Mouse (Mus musculus) cortical plate, adult 2 months (tissue): Measurements from ENCODE around the gene Cdpf1.

Source experiments
- CTCF ChIP-seq: fragments of 200-500 bp; IDR thresholded peaks from 2 replicates; pipeline ENCODE4 v1.5.1; 2011; ENCODE audit warnings: mild to moderate bottlenecking, control low read depth, low read length; ENCODE audit not compliant: insufficient read depth; ENCODE audit errors: extremely low read depth
- POLR2A ChIP-seq: fragments of 200-500 bp; IDR thresholded peaks from 2 replicates; pipeline ENCODE4 v1.6.1; 2011; ENCODE audit warnings: mild to moderate bottlenecking, low read length, control low read depth; ENCODE audit not compliant: insufficient read depth; ENCODE audit errors: extremely low read depth

DNA sequence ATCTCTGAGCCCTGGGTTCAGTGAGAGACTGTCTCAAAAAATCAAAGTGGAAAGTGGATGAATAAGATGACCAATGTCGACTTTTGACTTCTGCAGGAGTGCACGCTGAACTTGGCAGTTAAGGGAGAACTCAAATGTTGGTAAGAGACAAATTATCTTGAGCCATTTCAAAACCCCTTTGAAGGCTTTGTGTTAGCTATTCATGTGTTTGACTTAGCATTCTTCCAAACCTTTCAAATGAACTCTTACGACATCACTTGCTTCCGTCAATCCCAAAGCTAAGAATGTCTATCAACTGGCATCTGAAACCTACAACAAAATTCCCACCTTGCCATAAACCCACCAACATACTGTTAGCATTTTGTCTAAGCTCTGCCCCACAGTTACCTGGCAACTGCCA, 16.6 kb upstream of the Cdpf1 start:
- no peak for TF ChIP-seq CTCF
- TF ChIP-seq POLR2A: no peak
